Comparison of ENCODE assay signal across 16 mouse cellular contexts in genomic region chr10:99840179-99840876, GRCm38 (mm10).
A peak's percentile ranks its signal among the peaks of the same experiment; 100 is the strongest.
DNase-seq lines count a peak whose midpoint lies in the region; ATAC-seq and TF ChIP-seq lines count a peak whose summit lies in the region.
"Had no signal": no experiment of that assay in that cellular context is flagged by ENCODE, and none has a peak within 500 bp of the region (broad histone marks: within the 10 kb centered on the region; RNA-seq: fewer than 3 reads in every experiment).

No protein-coding gene starts in this region.

- no peaks in the 10 kb centered on the region for H3K4me1 ChIP-seq in heart, embryonic 11.5 days (ENCODE audit: control insufficient read depth, insufficient read depth, low read length)
- no peaks in the 10 kb centered on the region; the same call in 1 of the 2 replicates for H3K4me1 ChIP-seq in heart, postnatal 0 days (ENCODE audit: control insufficient read depth, insufficient read depth)
- H3K4me1 ChIP-seq in lung, postnatal 0 days (ENCODE audit: insufficient read depth, low read depth, low read length): peaks cover 16% of the 10 kb centered on the region; the same call in 1 of the 2 replicates
- H3K4me1 ChIP-seq in forebrain, embryonic 12.5 days: no peaks in the 10 kb centered on the region
- H3K4me1 ChIP-seq: embryonic facial prominence, embryonic 15.5 days had no signal

- peak; percentile 69; the same call in 1 of the 2 replicates for TF ChIP-seq EP300 in heart, postnatal 0 days (IDR thresholded peaks at IDR 0.05; ENCODE audit: low read depth)
- peak; percentile 86 for TF ChIP-seq EP300 in lung, postnatal 0 days (IDR thresholded peaks at IDR 0.05)

- 65% methylated on average over 10 of the region's 10 CpGs for WGBS in heart, embryonic 11.5 days (ENCODE audit: insufficient replicate concordance)
- 61% methylated on average over 10 of the region's 10 CpGs for WGBS in heart, postnatal 0 days
- 50% methylated on average over 10 of the region's 10 CpGs for WGBS in lung, postnatal 0 days
- WGBS in forebrain, embryonic 12.5 days: 89% methylated on average over 10 of the region's 10 CpGs

- no peaks in the 10 kb centered on the region for H3K27me3 ChIP-seq in heart, embryonic 11.5 days (ENCODE audit: control insufficient read depth, insufficient read depth, low read length)
- no peaks in the 10 kb centered on the region for H3K27me3 ChIP-seq in heart, postnatal 0 days (ENCODE audit: control insufficient read depth, insufficient read depth, low read length)
- H3K27me3 ChIP-seq in lung, postnatal 0 days (replicated peaks; ENCODE audit: insufficient read depth, low read length): no peaks in the 10 kb centered on the region
- no peaks in the 10 kb centered on the region for H3K27me3 ChIP-seq in forebrain, embryonic 12.5 days
- H3K27me3 ChIP-seq: embryonic facial prominence, embryonic 15.5 days had no signal

- H3K4me3 ChIP-seq in heart, embryonic 11.5 days (ENCODE audit: low read depth, low read length): no peak overlapping the region
- H3K4me3 ChIP-seq in heart, postnatal 0 days (ENCODE audit: low read depth, low read length): no peak overlapping the region
- no peak overlapping the region for H3K4me3 ChIP-seq in lung, postnatal 0 days (ENCODE audit: low read depth, low read length)
- H3K4me3 ChIP-seq in forebrain, embryonic 12.5 days (replicated peaks): no peak overlapping the region
- H3K4me3 ChIP-seq: embryonic facial prominence, embryonic 15.5 days; layer of hippocampus, adult 2 months; myocyte had no signal

- no peak for TF ChIP-seq CTCF in heart, postnatal 0 days (IDR thresholded peaks at IDR 0.05; ENCODE audit: low read depth)
- TF ChIP-seq CTCF in lung, postnatal 0 days (IDR thresholded peaks at IDR 0.05): no peak

- no peak overlapping the region for H3K27ac ChIP-seq in heart, embryonic 11.5 days (ENCODE audit: low read depth, low read length)
- H3K27ac ChIP-seq in heart, postnatal 0 days (ENCODE audit: low read depth): peak overlapping the region; percentile 44
- H3K27ac ChIP-seq in lung, postnatal 0 days (ENCODE audit: low read length): peak overlapping the region; percentile 43; the same call in 1 of the 2 replicates
- H3K27ac ChIP-seq in forebrain, embryonic 12.5 days: no peak overlapping the region
- H3K27ac ChIP-seq: embryonic facial prominence, embryonic 15.5 days; hindbrain, postnatal 0 days; layer of hippocampus, adult 2 months had no signal

- DNase-seq in heart, adult 18-20 months: peak; percentile 31 to 59
- peak; percentile 21 for DNase-seq in heart, postnatal 0 days (ENCODE audit: low spot score)
- DNase-seq in kidney, adult 8-10 months: peak; percentile 13 to 14
- peak; percentile 51 for DNase-seq in lung, postnatal 0 days (ENCODE audit: low spot score)
- no peak for DNase-seq in left cerebral cortex, adult 18-20 months (ENCODE audit: low spot score in 2 of 2)
- no peak for DNase-seq in right cerebral cortex, adult 18-20 months
- DNase-seq: right cerebral cortex, postnatal 14 days had no signal

- no peaks in the 10 kb centered on the region for H3K9me3 ChIP-seq in heart, embryonic 11.5 days (replicated peaks; ENCODE audit: control insufficient read depth, low read length)
- H3K9me3 ChIP-seq in heart, postnatal 0 days (replicated peaks; ENCODE audit: control insufficient read depth, low read length): no peaks in the 10 kb centered on the region
- no peaks in the 10 kb centered on the region for H3K9me3 ChIP-seq in lung, postnatal 0 days (ENCODE audit: low read length)
- H3K9me3 ChIP-seq in forebrain, embryonic 12.5 days: no peaks in the 10 kb centered on the region
- H3K9me3 ChIP-seq: embryonic facial prominence, embryonic 15.5 days had no signal

- no peak overlapping the region for H3K4me2 ChIP-seq in heart, embryonic 11.5 days
- H3K4me2 ChIP-seq in heart, postnatal 0 days (ENCODE audit: low read depth, low read length): no peak overlapping the region
- H3K4me2 ChIP-seq in lung, postnatal 0 days (replicated peaks; ENCODE audit: low read depth, low read length): no peak overlapping the region
- no peak overlapping the region for H3K4me2 ChIP-seq in forebrain, embryonic 12.5 days
- H3K4me2 ChIP-seq: embryonic facial prominence, embryonic 15.5 days; liver, embryonic 11.5 days had no signal

- no peak for ATAC-seq in heart, embryonic 11.5 days (replicated peaks; ENCODE audit: insufficient number of reproducible peaks, low FRiP score, low TSS enrichment)
- peak; percentile 71 for ATAC-seq in heart, postnatal 0 days (ENCODE audit: insufficient read depth, low read depth)
- ATAC-seq in lung, postnatal 0 days: peak; percentile 83
- no peak for ATAC-seq in forebrain, embryonic 12.5 days (ENCODE audit: low FRiP score)
- ATAC-seq: CD4-positive, CD25-positive, alpha-beta regulatory T cell, adult 4 months; forebrain, embryonic 16.5 days; hindbrain, postnatal 0 days had no signal

- no peaks in the 10 kb centered on the region for H3K36me3 ChIP-seq in heart, embryonic 11.5 days (ENCODE audit: control insufficient read depth, insufficient read depth, low read length)
- no peaks in the 10 kb centered on the region for H3K36me3 ChIP-seq in heart, postnatal 0 days (replicated peaks; ENCODE audit: control insufficient read depth, insufficient read depth, low read length)
- H3K36me3 ChIP-seq in lung, postnatal 0 days (ENCODE audit: insufficient read depth, low read length): no peaks in the 10 kb centered on the region
- no peaks in the 10 kb centered on the region for H3K36me3 ChIP-seq in forebrain, embryonic 12.5 days (replicated peaks)
- H3K36me3 ChIP-seq: embryonic facial prominence, embryonic 15.5 days had no signal

- no peak overlapping the region for H3K9ac ChIP-seq in heart, embryonic 11.5 days (ENCODE audit: low read depth, low read length)
- H3K9ac ChIP-seq in heart, postnatal 0 days (replicated peaks; ENCODE audit: low read depth, low read length): no peak overlapping the region
- no peak overlapping the region for H3K9ac ChIP-seq in lung, postnatal 0 days (replicated peaks; ENCODE audit: low read depth)
- H3K9ac ChIP-seq in forebrain, embryonic 12.5 days: no peak overlapping the region
- H3K9ac ChIP-seq: embryonic facial prominence, embryonic 15.5 days had no signal

Comparison
In these comparisons a context has a peak if more than half of its experiments do, and no peak if none do; other contexts are left out.
1. ATAC-seq: peak in heart, postnatal 0 days (single experiment) and lung, postnatal 0 days (single experiment); none in heart, embryonic 11.5 days (single experiment) and forebrain, embryonic 12.5 days (single experiment).
2. H3K27ac ChIP-seq: peak in heart, postnatal 0 days (single experiment) and lung, postnatal 0 days (single experiment); none in heart, embryonic 11.5 days (single experiment) and forebrain, embryonic 12.5 days (single experiment).
3. DNase-seq: peak in heart, adult 18-20 months (2 of 2), heart, postnatal 0 days (single experiment), kidney, adult 8-10 months (2 of 2) and lung, postnatal 0 days (single experiment); none in left cerebral cortex, adult 18-20 months (0 of 2) and right cerebral cortex, adult 18-20 months (single experiment).